Mouse (Mus musculus) kidney, embryonic 14.5 days (tissue): ENCODE measurements around the gene Lurap1l. TPM values are rescaled to one million over a fixed set of nuclear protein-coding genes. Genes with fewer than 3 reads are reported as not detected.
A peak's percentile ranks its signal among the peaks of the same experiment; 100 is the strongest.
"Not testable (repeated sequence)": the region's sequence is repeated elsewhere in the genome, so short reads cannot be mapped to it uniquely, and the experiment has no call there.

Experiments used
- ATAC-seq: fragments of 200-750 bp; cut with Nextera tagmentation; 2 replicates; pipeline ENCODE4 v1.8.0; 2017; ENCODE audit warnings: moderate number of reproducible peaks, mild to moderate bottlenecking, moderate TSS enrichment, moderate library complexity; ENCODE audit not compliant: low FRiP score, low TSS enrichment
- H3K27ac ChIP-seq: fragments of 300-500 bp; sonication (generic); 2 replicates; pipeline ENCODE4 v1.5.1; 2014; ENCODE audit warnings: low read depth, mild to moderate bottlenecking, low read length, moderate library complexity, mixed read lengths
- H3K27me3 ChIP-seq: fragments of 300-500 bp; sonication (generic); 2 replicates; pipeline ENCODE4 v1.6.1; 2014; ENCODE audit warnings: mild to moderate bottlenecking, low read length; ENCODE audit not compliant: control insufficient read depth, insufficient read depth
- H3K36me3 ChIP-seq: fragments of 300-500 bp; sonication (generic); 2 replicates; pipeline ENCODE4 v1.6.1; 2014; ENCODE audit warnings: low read length, mixed read lengths; ENCODE audit not compliant: control insufficient read depth, insufficient read depth
- H3K4me1 ChIP-seq: fragments of 300-500 bp; sonication (generic); 2 replicates; pipeline ENCODE4 v1.6.1; 2014; ENCODE audit warnings: low read length, mixed read lengths; ENCODE audit not compliant: control insufficient read depth, insufficient read depth
- H3K4me2 ChIP-seq: fragments of 300-500 bp; sonication (generic); replicated peaks from 2 replicates; pipeline ENCODE4 v1.6.1; 2014; ENCODE audit warnings: low read depth, mild to moderate bottlenecking, low read length
- H3K4me3 ChIP-seq: fragments of 300-500 bp; sonication (generic); 2 replicates; pipeline ENCODE4 v1.5.1; 2014; ENCODE audit warnings: mild to moderate bottlenecking, low read length
- H3K9ac ChIP-seq: fragments of 300-500 bp; sonication (generic); 2 replicates; pipeline ENCODE4 v1.6.1; 2014; ENCODE audit warnings: low read depth, mild to moderate bottlenecking, low read length, moderate library complexity
- H3K9me3 ChIP-seq: fragments of 300-500 bp; sonication (generic); 2 replicates; pipeline ENCODE4 v1.6.1; 2016; ENCODE audit warnings: low read length; ENCODE audit not compliant: control insufficient read depth
- WGBS: fragments of 180-500 bp; shearing (Covaris S2); extraction: QIAGEN DNeasy Blood & Tissue Kit; methylation state at CpG from one replicate; pipeline ENCODE4 v1.1.7; 2014; 5-methylcytosine and 5-hydroxymethylcytosine counted together
- polyA plus RNA-seq: library from polyadenylated mRNA; unstranded; fragments of >200 nt; fragmentation: Nextera tagmentation; extraction: Ambion mirVana; gene quantifications from 2 replicates; pipeline ENCODE4 v1.2.1, GENCODE M21; 2014

Gene Lurap1l
- polyA plus RNA-seq, 1 experiment from 2014 or later, result 10.7 TPM

- H3K27ac ChIP-seq, result peak overlapping the region; percentile 71; the same call in 1 of the 2 replicates
- ATAC-seq, result peak; percentile 95
- peak overlapping the region; percentile 77 for H3K4me2 ChIP-seq
- H3K27me3 ChIP-seq, result no peaks in the 10 kb centered on the region
- peak overlapping the region; percentile 85 for H3K9ac ChIP-seq
- under 1% methylated on average over 25 of the region's 27 CpGs for WGBS
- H3K4me3 ChIP-seq, result peak overlapping the region; percentile 77
- H3K36me3 ChIP-seq, result no peaks in the 10 kb centered on the region
- peaks cover 4% of the 10 kb centered on the region; the same call in 1 of the 2 replicates for H3K4me1 ChIP-seq
- no peaks in the 10 kb centered on the region for H3K9me3 ChIP-seq
These were observed 1.5 kb downstream of the Lurap1l start for GRCm38 (mm10) chr4:80911706-80912540.

DNA sequence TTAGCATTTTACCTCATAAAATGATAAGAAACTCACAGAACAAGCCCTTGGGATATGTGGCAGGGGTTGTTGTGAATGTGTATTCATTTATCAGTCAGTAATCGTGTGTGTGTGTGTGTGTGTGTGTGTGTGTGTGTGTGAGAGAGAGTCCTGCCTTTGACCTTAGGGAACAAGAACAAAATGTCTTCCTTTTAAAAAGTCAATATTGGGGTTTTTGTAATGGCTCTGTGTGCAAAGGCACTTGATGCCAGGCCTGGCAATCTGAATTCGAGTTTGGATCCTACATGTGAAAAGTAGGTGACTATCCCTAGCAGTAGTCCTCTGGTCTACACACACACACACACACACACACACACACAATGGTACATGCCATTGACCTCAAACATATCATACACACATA lies 4.8 kb downstream of the Lurap1l start:
- no peak overlapping the region for H3K27ac ChIP-seq
- H3K4me1 ChIP-seq, result peaks cover 4% of the 10 kb centered on the region; the same call in 1 of the 2 replicates
- H3K4me3 ChIP-seq, result no peak overlapping the region
- no peak overlapping the region for H3K9ac ChIP-seq
- H3K4me2 ChIP-seq, result no peak overlapping the region
- no peak for ATAC-seq
- 85% methylated on average over 2 of the region's 2 CpGs for WGBS
- H3K27me3 ChIP-seq, result no peaks in the 10 kb centered on the region
- H3K36me3 ChIP-seq, result no peaks in the 10 kb centered on the region
- H3K9me3 ChIP-seq, result no peaks in the 10 kb centered on the region

- H3K9me3 ChIP-seq, result no peaks in the 10 kb centered on the region
- H3K4me3 ChIP-seq, result no peak overlapping the region
- no peak for ATAC-seq
- no peaks in the 10 kb centered on the region for H3K27me3 ChIP-seq
- no peak overlapping the region for H3K9ac ChIP-seq
- H3K4me1 ChIP-seq, result peaks cover 4% of the 10 kb centered on the region; the same call in 1 of the 2 replicates
- no peaks in the 10 kb centered on the region for H3K36me3 ChIP-seq
- no peak overlapping the region for H3K4me2 ChIP-seq
- 70% methylated on average over 3 of the region's 3 CpGs for WGBS
- H3K27ac ChIP-seq, result no peak overlapping the region
These were observed 6.2 kb downstream of the Lurap1l start for GRCm38 (mm10) chr4:80916695-80917094.

DNA sequence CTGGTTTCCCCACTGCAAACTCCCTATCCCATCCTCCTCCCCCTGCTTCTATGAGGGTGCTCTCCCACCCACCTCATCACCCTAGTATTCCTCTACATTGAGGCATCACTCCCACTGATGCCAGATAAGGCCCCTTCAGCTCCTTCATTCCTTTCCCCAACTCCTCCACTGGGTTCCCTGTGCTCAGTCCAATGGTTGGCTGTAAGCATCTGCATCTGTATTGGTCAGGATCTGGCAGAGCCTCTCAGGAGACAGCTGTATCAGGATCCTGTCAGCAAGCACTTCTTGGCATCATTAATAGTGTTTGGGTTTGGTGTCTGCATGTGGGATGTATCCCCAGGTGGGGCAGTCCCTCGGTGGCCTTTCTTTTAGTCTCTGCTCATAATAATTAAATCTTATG lies 6.7 kb downstream of the Lurap1l start:
- ATAC-seq, result not testable (repeated sequence)
- WGBS, result 87% methylated on average over 1 of the region's 1 CpGs

DNA sequence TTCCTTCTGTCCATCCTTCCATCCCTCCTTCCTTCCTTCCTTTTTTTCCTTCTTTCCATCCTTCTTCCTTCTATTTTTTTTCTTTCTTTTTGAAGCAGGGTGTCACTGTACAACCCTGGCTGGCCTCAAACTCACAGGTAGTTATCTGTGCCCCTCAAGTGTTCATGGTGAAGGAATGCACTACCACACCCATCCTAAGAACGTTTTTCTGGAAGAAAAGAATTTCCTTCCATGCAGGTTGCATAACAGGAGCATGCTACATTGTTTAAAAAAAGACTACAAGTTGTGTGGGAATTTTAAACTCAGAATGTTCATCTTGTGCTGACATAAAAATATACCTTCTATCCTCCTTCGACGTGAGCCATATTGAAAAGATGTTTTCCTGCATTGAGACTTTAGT lies 7.4 kb downstream of the Lurap1l start:
- no peaks in the 10 kb centered on the region for H3K27me3 ChIP-seq
- H3K4me2 ChIP-seq, result no peak overlapping the region
- no peaks in the 10 kb centered on the region for H3K36me3 ChIP-seq
- no peaks in the 10 kb centered on the region for H3K9me3 ChIP-seq
- no peak overlapping the region for H3K27ac ChIP-seq
- 84% methylated on average over 3 of the region's 3 CpGs for WGBS
- no peaks in the 10 kb centered on the region for H3K4me1 ChIP-seq
- H3K4me3 ChIP-seq, result no peak overlapping the region
- ATAC-seq, result no peak
- H3K9ac ChIP-seq, result no peak overlapping the region

More for the DNA sequence above, 6.7 kb downstream of the Lurap1l start:
- H3K4me3 ChIP-seq, H3K27me3 ChIP-seq, H3K27ac ChIP-seq, H3K4me1 ChIP-seq, H3K4me2 ChIP-seq, H3K9ac ChIP-seq, H3K36me3 ChIP-seq, H3K9me3 ChIP-seq: not testable (repeated sequence)

DNA sequence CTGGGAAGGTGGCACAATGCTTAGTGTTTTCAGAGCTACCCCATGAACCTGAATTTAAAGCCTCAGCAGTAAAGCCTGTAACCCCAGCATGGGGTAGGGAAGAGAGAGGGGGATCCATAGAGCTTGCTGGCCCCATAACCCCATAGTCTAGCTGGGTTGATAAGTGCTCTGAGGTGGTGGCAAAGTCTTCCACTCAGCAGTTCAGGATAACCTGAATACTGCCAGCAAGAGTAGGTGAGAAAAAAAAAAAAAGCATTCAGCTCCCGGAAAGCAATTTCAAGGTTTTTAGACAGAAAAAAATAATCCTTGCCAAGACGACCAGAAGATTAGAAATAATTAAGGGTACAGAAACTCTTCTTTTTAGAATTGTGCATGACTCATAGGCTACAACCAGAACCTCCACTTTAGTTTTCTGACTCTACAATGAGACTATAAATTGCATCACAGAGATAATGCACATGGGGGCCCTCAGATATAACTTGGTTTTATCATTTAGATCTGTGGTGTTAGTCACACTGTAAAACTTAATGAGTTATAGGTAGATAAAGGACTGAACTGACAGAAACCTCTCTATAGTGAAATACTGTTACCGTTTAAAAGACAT lies 8.2 kb downstream of the Lurap1l start:
- no peaks in the 10 kb centered on the region for H3K9me3 ChIP-seq
- no peak overlapping the region for H3K4me2 ChIP-seq
- no peak overlapping the region for H3K4me3 ChIP-seq
- 79% methylated on average over 3 of the region's 3 CpGs for WGBS
- H3K27ac ChIP-seq, result no peak overlapping the region
- no peak for ATAC-seq
- H3K9ac ChIP-seq, result no peak overlapping the region
- no peaks in the 10 kb centered on the region for H3K4me1 ChIP-seq
- no peaks in the 10 kb centered on the region for H3K27me3 ChIP-seq
- H3K36me3 ChIP-seq, result no peaks in the 10 kb centered on the region

DNA sequence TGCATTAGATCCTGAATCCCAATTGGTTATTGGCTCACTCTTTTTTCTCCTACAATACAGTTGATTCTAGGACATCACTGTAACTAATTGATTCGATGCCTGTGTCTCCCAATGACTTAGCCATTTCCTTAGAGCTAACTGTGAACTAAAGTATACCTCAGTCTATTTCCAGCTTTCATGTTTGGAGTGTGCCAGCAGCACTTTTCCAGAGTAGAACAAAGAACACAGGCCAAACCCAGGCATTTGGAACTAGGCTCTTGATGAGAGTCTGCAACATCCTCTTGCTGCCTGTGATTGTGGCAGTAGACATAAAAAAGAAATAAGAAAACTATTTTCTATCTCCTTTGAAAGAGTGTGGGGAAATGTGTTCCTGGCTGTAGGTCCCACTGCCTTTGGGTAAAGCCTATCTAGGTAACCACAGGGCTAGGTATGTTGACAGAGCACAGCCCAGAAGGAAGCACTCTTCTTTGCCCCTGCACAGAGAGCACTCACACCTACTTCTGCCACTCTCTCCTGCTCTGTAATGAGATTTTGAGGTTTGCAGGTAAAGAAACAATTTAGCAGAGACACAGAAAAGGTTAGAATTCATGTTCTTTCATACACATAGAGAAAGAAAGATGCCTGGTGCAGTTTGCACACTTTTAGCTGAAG lies 8.9 kb downstream of the Lurap1l start:
- Histone ChIP-seq H3K4me3 (no peak overlapping the region), H3K36me3 (no peaks in the 10 kb centered on the region), H3K4me2 (no peak overlapping the region), H3K27me3 (no peaks in the 10 kb centered on the region), H3K9me3 (no peaks in the 10 kb centered on the region), H3K27ac (no peak overlapping the region), H3K4me1 (no peaks in the 10 kb centered on the region), H3K9ac (no peak overlapping the region)
- WGBS, result 76% methylated on average over 1 of the region's 1 CpGs
- ATAC-seq, result no peak

DNA sequence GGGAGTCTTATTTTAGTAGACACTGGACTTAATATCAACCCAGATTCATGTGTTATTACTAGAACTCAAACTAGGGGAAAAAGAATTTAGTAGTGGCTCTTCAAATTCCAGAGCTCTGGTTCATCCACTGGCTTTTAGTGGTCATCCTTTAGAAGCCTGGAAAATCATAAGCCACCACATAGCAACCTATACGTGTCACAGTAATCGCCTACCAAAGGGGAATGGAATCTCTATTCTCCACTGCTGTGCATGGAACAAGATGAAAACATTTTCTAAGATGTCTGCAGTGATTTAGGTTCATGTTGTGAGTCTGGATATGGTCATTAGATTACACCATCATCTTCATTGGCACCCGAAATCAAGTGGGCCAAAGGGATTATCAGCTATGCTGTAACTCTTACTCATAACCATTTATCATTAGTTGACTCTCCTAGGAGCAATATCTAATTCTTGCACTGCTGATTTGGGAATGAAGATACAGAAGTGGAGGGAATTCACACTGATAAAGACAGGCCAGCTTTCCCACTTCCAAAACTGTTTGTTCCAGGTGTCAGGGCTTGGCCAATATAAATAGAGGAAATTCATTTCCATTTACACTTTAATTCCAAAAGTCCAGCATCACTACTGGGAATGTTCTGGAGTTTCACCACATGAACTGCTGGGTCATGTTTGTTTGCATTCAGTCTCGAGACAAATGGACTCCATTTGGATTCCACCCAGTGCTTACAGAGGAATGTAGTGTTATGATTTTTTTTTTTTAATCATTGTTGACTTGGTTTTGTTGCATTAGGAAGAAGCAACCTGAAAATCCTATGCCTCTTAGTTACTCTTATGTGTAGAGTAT lies 11.4 kb downstream of the Lurap1l start:
- H3K36me3 ChIP-seq, result no peaks in the 10 kb centered on the region
- no peaks in the 10 kb centered on the region for H3K4me1 ChIP-seq
- no peak overlapping the region for H3K9ac ChIP-seq
- H3K27ac ChIP-seq, result no peak overlapping the region
- 76% methylated on average over 4 of the region's 4 CpGs for WGBS
- H3K4me2 ChIP-seq, result no peak overlapping the region
- no peak for ATAC-seq
- H3K9me3 ChIP-seq, result no peaks in the 10 kb centered on the region
- no peak overlapping the region for H3K4me3 ChIP-seq
- H3K27me3 ChIP-seq, result no peaks in the 10 kb centered on the region
